Mouse (Mus musculus): Measurements from ENCODE around the gene Rcor2.

Gene Rcor2

DNA sequence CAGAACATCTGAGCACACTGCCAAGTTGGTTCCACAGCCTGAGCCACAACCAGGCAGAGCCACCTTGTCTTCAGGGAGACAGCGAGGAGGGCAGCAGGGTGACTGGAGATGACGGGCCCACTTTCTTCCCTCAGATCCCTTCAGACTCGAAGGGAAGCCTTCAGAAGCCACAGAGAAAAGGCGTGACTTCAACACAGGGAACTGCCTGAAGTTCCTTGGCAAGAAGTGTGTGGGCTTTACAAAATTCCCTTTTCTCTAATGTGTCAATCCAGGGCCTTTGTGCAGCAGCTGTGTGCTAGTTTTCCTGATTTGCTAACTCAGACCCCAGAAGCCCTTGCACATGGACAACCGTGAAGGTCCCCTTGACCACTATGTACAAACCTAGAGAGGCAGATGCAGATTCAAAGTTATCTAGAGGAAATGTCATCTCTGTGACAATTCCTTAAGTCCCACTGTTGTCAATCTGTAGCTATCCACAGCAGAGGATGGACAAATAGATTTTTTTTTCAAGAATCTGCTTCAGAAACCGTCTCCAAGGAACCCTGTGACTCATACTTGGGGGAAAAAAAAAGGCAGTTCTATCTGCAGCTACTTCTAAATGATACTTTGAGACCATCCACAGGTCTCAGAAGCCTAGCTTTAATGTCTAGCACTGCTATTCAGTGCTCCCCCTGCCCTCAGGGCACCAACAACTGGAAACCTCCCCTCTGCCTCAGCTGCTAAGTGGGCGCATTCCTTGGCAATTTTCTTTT, 25.0 kb downstream of the Rcor2 start:
- DNase-seq (ENCODE audit: inconsistent age in 2 of 2, low spot score in 1 of 2) = peak in 1 of 2 experiments; percentile 37

- peak in 1 of 2 experiments; percentile 28 for DNase-seq (ENCODE audit: inconsistent age in 2 of 2, low spot score in 1 of 2)
Observed at GRCm38 (mm10) chr19:7294098-7294876, 27.2 kb downstream of the Rcor2 start.

DNA sequence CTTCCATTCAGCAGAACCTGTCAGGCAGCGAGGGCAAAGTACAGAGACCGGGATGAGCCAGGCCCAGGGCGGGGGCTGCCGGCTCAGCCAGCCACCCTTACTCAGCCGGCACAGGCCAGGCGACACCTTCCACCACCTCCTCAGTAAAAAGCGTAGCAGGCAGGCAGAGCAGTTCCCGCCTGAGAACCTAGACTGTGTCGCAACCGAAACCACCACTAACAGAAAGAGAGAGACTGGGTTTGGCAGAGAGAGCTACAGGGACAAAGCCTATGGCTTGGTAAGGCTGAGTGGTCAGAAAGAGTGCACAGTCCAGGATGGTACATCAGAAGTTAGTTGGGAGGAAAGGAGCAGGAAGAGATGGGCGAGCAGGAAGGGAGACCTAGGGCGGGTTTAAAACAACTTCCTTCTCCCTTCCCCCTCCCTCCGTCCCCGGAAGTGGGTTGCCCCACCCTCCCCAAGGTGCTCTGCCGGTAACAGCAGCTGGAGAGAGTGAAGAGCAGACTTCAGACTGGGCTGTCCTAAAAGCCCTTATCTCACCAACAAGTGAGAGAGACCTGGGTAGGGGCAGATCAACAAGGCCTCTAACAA, 28.0 kb downstream of the Rcor2 start:
- no peak for DNase-seq (ENCODE audit: inconsistent age in 2 of 2, low spot score in 1 of 2)

- no peak for DNase-seq (ENCODE audit: inconsistent age in 2 of 2, low spot score in 1 of 2)
Observed at GRCm38 (mm10) chr19:7295959-7296358, 28.8 kb downstream of the Rcor2 start.

DNA sequence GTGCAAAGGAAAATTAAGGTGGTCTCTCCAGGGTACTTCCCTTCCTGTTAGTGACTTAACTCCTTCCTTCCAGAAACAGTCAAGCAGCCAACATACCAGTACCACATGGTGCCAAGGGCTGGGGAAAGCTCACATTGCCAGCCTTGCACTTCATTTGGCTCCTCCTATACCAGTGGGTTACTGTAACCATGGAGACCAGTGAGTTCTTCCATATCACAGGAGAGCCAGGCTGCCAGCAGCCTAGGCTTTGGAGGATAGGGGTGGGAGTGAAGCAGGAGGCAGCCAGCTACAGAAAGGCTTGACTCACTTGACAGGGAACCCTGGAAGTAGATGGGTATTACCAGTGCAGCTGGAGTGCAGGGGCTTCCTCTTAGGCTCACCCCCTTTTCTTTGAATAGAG, 31.9 kb downstream of the Rcor2 start:
- no peak for DNase-seq (ENCODE audit: inconsistent age in 2 of 2, low spot score in 1 of 2)

DNA sequence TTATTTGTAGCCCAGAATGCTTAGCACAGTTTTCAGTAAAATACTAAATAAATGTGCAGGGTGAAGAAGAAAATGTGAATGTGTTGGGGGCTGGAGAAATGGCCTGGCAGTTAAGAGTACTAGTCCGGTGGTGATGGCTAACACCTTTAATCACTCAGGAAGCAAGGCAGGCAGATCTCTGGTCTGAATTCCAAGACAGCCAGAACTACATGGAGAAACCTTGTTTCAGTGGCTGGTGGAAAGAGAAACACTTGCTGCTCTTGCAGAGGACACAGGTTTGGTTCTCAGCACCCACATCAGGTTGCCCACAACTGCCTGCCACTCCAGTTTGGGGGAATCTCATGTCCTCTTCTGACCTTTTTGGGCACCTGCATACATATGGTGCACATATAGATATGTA, 33.0 kb downstream of the Rcor2 start:
- no peak for DNase-seq (ENCODE audit: inconsistent age in 2 of 2, low spot score in 1 of 2)

DNA sequence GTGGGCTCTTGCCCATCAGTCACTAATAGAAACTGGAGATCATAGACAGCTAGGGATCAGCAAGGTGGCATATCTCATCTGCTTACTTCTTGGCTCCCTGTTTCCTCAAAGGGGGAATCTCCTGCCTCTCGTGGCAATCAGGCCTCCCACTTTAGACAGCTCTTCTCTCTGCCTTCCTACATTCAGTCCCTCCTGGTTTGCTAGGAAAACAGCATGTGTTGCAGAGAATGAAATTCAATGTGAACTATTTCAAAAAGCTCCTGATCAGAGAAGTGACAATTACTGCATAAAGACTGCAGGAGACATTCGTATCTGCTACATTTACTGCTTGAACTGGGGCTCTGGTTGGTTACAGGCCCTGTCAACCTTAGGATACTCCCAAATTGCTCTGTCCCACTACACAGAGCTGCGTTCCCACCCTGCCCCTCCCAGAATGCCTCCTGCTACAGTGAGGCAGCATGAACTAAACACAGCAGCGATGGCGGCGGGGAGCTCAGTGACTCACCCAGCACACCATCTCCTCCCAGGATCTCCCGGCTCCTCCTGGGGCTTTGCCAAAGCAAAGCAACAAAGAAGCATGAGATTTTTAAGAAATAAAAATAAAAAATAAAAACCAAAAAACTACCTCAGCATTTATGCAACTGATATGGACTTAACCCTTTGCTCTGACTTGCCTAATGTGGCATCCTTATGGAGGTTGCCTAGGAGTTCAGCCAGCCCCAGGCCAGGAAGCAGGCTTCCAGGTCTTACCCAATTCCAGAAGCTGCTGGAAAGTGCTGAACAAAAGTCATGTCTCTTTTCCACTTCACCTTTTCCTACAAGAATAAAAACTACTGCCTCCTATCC, 34.7 kb downstream of the Rcor2 start:
- DNase-seq (ENCODE audit: inconsistent age in 2 of 2, low spot score in 1 of 2) = peak; percentile 72 to 81

GRCm38 (mm10) chr19:7302493-7302797, 35.3 kb downstream of the Rcor2 start:
- no peak for DNase-seq (ENCODE audit: inconsistent age in 2 of 2, low spot score in 1 of 2)

GRCm38 (mm10) chr19:7303796-7304195, 36.7 kb downstream of the Rcor2 start:
- DNase-seq (ENCODE audit: inconsistent age in 2 of 2, low spot score in 1 of 2) = peak in 1 of 2 experiments; percentile 31

DNA sequence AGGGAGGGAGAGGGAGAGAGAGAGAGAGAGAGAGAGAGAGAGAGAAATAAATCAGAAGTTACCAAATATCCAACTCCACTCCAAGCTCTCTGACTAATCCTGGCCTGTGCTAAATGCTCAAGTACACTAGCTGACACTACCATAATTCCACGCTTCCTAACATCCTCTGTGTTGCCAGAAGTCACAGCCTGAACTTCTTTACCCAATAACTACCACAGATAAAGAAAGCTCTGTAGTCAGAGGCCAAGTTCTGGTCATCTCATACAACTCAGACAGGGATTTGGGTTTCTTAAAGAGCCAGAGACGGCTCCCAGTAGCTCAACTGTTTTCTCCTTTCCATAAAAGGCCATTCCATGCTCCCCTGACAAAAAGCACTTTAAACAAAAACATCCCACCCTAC, 37.7 kb downstream of the Rcor2 start:
- DNase-seq (ENCODE audit: inconsistent age in 2 of 2, low spot score in 1 of 2) = peak in 1 of 2 experiments; percentile 65

DNA sequence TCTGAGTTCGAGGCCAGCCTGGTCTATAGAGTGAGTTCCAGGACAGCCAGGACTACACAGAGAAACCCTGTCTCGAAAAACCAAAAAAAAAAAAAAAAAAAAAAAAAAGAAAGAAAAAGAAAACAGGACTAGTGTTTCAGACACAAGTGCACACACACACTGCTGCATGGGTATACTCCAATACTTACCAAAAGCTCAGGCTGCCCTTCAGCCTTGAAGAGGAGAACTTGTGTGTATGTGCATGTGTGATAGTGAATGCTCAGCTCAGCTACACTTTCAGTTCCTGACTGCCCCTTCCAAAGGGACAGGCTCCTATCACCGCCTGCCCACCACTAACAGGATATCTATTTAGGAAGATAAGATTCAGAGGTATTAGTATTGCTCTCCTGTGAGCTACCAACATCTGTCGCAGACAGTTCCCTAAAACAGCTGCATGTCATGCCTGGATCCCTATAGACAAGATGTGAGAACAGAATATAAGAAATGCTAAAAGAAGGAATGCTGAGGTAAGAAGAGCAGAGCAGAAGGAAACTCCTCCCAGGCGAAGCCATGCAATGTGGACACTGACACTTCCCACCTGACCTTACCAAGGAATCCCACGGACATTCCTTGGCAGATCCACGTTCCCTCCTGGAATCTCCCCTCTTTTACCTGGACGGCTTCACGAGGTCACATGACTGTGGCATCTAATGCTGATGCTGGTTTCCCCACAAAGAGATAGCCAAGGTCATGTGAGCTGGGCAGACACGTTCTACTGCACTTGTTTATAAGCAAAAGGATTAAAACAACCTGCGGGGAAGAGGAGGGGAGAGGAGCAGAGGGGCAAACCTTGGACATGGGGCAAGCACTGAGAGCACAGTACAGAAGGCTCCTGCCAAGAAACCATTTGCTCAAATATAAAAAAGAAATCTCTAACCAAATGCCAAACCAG, 38.5 kb downstream of the Rcor2 start:
- DNase-seq (ENCODE audit: inconsistent age in 2 of 2, low spot score in 1 of 2) = no peak

- DNase-seq (ENCODE audit: inconsistent age in 2 of 2, low spot score in 1 of 2) = peak in 1 of 2 experiments; percentile 68
Observed at GRCm38 (mm10) chr19:7306968-7307367, 39.8 kb downstream of the Rcor2 start.

DNA sequence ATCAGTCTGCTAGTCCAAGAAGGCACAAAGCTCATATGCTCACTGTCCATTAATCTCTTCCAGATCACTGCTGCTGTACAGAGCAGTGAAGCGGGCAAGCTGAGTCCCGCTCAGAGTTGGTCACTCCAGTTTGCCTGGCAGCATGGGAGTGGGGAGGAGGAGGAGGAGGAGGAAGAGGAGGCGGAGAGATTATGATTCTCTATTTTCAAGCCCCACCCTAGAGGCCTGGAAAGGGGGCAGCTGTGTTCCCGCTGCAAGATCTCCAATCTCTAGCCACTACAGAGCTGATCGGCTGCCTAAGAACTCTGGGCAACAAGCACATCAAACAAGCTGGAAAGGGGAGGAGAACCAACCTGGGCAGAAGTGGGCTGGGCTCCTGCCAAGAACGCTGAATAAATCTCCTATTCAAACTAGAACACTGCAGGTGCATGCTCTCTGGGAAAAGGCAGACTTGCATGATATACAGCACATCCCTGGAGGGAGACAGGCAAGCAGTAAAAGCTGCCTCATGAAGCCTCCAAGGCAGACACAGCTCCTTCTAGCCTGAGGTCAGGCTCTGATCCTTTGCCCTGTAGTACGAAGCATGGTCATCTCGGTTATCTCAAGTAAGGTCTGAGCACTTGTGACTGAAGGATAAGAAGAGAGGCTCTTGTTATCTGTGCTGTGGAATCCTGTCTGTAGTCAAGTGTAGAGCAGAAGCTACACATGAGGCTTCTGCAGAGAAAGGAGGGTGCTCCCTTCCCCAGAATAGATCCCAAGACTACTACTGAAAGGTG, 41.1 kb downstream of the Rcor2 start:
- peak; percentile 43 to 67 for DNase-seq (ENCODE audit: inconsistent age in 2 of 2, low spot score in 1 of 2)

DNA sequence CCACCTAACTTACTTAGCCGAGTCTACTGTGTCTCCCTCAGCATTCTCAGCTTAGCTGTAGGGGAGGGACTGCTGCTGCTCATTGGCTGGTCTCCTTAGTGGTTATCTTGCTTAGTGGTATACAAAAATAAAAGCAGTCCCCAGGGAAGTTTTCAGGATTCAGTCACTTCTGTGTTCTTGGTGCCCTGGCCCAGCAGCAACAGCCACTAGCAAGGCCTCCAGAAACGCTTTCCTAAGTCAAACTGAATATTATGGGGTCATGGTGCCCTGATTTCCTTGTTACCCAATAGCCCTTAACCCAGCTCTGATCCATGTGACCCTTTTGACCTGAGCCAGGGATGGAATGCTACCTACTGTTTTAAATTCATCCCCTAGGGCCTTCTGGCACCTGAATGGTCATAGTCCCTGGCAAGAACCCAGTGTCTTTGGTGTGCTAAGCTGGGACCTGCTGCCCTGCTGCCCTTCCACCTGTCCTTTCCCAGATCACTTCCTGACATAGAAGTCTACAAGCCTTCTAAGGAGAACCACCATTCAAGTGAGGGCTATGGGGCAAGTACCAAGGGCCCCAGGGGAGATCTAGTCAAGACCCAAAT, 42.7 kb downstream of the Rcor2 start:
- peak in 1 of 2 experiments; percentile 62 for DNase-seq (ENCODE audit: inconsistent age in 2 of 2, low spot score in 1 of 2)

DNA sequence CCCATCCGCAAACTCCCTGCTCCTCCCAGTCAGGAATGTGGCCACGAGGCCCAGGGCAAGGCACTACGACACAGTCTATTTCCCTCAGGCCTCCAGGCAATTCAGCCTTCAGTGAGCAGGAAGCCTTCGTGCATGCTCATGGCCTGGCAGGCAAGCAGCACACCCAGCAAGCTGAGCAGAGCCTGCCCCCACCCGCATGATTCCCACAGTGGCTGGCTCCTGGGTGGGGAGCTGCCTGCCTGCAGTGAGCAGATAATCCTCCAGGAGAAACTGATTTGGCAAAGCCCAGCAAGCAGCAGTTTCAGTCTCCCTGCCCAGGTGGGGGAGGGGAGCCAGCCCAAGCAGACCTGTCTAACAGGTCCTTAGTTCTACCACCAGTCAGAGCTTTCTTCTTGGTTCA, 43.6 kb downstream of the Rcor2 start:
- DNase-seq (ENCODE audit: inconsistent age in 2 of 2, low spot score in 1 of 2) = peak in 1 of 2 experiments; percentile 72

GRCm38 (mm10) chr19:7311306-7311705, 44.2 kb downstream of the Rcor2 start:
- DNase-seq (ENCODE audit: inconsistent age in 2 of 2, low spot score in 1 of 2) = peak in 1 of 2 experiments; percentile 57

GRCm38 (mm10) chr19:7313660-7314059, 46.5 kb downstream of the Rcor2 start:
- no peak for DNase-seq (ENCODE audit: inconsistent age in 2 of 2, low spot score in 1 of 2)

DNA sequence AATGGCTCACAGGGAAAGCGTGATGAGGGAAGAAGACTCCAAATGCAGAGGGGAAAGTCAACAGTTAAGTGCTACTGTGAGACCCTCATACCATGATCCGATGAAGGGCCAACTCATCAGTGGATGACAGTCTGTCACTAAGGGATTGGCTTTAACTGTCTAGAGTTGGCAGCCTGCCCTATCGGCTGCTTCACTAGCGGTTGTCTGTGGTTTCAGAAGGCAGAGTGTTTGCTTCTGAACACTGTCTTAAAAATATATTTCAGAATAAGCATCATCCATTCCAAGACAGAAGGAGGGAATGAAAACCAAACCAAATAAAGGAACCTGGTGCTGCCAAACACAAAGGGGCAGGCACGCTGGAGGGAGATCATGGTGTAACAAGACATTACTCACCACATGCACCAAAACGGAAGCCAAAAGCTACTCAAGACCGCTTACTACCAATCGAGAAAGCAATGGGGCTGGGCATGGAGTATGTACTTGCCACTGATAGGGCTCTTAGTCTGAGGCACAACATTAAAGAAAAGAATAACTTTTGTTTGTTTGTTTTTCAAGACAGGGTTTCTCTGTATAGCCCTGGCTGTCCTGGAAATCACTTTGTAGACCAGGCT, 48.0 kb downstream of the Rcor2 start:
- peak in 1 of 2 experiments; percentile 78 for DNase-seq (ENCODE audit: inconsistent age in 2 of 2, low spot score in 1 of 2)

Data from adrenal gland, adult (tissue).